Mouse (Mus musculus): ENCODE data around the gene Col15a1. TPM values are rescaled to one million over a fixed set of nuclear protein-coding genes. Genes with fewer than 3 reads are reported as not detected.

Col15a1 gene
- 10 to 100 TPM; 21.8 to 25.9 TPM for total RNA-seq (2021)
- long read RNA-seq, experiment 1, full-length matches to known transcripts = 3 of 6 reads
- long read RNA-seq, experiment 1, partial matches to known transcripts = 1 of 6 reads
- long read RNA-seq, experiment 1, other reads (novel, unspliced or antisense) = 2 of 6 reads
- long read RNA-seq, experiment 2, full-length matches to known transcripts = 1 of 1 reads
- long read RNA-seq, experiment 2, partial matches to known transcripts = 0 of 1 reads
- long read RNA-seq, experiment 2, other reads (novel, unspliced or antisense) = 0 of 1 reads

GRCm38 (mm10) chr4:47207969-47208420 is at the start of gene Col15a1:
Gene Col15a1, plus strand, starts transcription at chr4:47208161.
- no peak for DNase-seq (ENCODE audit: low spot score)

DNA sequence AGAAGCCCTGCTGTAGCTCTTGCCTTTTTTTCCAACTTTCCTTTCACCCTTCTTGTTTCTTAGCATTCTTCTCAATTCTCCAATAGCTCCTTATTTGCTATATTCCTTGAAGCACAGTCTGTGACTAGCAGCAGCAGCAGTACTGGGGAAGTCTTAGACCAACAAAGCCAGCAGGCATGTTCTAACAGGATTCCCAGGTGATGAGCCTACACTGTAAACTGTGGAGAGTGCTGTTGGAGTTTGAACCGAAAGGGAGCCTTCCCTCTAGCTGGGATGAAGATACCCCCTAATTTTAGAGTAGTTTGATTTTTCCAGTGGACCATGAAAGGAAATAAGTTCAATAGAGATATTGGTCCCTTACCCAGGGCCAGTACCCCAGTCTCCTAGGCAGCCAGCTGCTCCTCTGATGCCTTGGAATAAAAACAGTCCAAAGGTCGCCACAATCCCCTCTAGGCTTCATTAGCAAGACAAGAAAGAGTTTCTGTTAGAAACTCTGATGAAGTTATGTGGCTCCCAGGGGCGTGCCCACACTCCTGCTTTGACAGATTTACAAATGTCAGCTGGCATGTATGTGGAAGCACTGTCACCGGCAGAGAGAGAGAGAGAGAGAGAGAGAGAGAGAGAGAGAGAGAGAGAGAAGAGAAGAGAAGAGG is 46.7 kb upstream of the Col15a1 start:
- DNase-seq (ENCODE audit: low spot score) = no peak

- DNase-seq (ENCODE audit: low spot score) = no peak
These were observed 46.0 kb upstream of the Col15a1 start for GRCm38 (mm10) chr4:47161756-47162587.

DNA sequence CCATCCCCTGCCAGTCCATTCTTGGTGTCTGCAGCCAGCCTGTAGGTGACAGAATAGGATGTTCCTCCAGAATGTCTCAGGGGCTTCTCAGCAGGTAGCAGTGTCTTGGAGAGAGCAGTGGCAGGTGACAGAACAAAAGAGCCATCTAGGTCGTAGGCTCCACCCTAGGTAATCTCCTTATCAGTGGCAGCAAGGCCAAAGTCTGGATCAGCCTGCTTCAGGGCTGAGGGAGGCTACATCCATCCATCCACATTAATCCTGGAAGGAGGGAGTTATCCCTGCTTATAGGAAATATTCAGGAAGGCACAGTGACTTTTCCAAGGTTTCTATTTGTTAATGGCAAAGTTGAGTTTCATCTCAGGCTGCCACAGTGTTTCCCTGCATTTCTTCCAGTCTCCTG is 35.6 kb upstream of the Col15a1 start:
- no peak for DNase-seq (ENCODE audit: low spot score)

DNA sequence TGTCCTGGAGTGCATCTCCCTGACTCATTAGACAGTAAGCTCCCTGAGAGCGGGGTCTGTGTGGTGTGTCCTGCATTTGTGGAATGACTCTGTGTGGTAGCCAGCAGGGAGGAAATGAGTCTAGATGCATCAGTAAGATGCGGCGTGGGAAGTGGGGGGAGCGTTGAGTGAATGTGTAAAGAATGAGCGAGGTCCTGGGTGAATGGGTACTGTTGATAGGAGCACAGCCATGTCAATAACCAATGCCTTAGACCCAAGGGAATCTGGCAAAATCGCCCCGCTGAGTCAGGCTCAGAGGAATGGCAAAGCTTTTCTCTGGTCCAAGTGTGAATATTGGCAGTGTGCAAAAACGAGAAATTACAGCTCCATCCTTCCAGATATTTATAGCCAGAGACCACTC is 30.9 kb upstream of the Col15a1 start:
- no peak for DNase-seq (ENCODE audit: low spot score)

DNA sequence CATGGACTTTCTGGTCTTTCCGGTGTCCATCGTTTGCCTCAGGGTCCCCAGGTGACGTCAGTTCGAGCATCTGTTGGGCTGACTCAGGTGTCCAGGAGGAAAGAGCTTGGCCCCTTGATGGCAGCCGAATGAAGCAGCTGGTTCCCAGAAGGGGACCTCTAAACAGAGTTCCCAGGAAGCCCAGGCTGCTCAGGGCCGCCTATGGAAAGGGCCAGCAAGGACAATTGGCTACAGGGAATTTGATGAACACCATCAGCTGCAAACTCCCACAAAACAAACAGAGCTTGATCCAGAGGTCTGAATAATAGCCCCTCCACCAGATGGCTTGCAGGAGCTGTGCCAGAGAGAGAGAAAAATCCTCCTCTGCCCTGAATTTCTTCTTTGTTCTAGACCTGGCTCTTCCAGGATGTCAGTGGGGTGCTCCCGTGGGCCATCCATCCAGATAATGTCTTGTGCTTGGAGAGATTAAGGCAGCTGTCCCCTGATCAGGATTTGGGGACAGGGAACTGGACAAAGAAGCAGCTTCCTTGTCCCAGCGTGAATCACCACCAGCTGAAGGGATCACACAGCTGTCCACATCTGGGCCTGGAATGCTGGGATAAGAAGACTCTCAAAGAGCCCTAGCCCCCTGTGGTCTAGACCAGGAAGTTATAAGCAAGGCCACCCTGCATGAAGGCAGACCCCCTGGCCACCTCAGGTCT is 29.6 kb upstream of the Col15a1 start:
- DNase-seq (ENCODE audit: low spot score) = peak; percentile 40

- no peak for DNase-seq (ENCODE audit: low spot score)
These were observed 28.4 kb upstream of the Col15a1 start for GRCm38 (mm10) chr4:47179535-47179934.

DNA sequence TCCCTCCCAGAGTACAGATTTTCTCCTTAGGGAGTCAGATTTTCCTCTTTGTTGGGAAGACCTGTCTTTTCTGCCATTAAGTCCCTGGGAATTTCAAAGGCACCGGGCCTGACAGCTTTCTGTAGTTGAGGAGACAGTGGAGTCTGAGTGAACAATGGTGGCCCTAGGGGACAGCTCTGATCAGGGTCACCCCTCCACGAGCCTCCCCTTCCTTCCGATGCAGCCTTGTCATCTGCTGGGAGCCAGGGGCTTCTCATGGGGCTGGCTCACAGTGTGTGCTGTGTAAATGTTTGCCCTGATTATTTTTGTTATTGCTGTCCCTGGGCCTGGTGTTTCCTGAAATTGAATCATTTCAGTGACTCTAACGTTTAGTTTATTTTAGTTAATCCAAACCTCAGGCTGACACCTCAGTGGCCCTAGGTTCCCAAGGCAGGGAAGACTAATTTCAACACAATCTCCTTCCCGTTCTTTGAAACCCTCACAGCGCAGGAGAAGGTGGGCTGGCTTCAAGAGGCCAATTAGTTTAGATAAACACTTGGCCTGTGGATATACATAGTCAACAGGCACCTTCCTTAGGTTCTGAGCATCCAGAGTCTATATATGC is 23.8 kb upstream of the Col15a1 start:
- no peak for DNase-seq (ENCODE audit: low spot score)

- no peak for DNase-seq (ENCODE audit: low spot score)
These were observed 21.4 kb upstream of the Col15a1 start for GRCm38 (mm10) chr4:47186514-47186913.

GRCm38 (mm10) chr4:47196173-47196572 is 11.8 kb upstream of the Col15a1 start:
- no peak for DNase-seq (ENCODE audit: low spot score)

DNA sequence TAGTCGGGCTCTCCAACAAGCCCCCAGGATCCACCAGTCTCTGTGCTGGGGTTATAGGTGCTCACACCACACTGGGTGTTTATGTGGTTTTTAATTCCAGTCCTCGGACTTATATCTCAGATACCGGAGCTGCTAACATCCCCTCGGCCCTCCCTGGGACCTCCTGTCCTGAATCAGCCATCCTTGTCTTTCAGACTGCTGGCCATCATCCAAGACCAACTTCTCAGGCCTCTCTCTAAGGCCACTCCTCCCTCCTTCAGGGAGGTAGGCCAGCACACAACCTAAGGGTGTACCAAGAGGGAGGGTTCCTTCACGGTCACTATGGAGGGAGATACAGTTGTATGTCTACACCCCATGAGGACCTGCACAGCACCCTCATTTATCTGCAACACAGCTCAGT is 4.3 kb upstream of the Col15a1 start:
- DNase-seq (ENCODE audit: low spot score) = no peak

DNA sequence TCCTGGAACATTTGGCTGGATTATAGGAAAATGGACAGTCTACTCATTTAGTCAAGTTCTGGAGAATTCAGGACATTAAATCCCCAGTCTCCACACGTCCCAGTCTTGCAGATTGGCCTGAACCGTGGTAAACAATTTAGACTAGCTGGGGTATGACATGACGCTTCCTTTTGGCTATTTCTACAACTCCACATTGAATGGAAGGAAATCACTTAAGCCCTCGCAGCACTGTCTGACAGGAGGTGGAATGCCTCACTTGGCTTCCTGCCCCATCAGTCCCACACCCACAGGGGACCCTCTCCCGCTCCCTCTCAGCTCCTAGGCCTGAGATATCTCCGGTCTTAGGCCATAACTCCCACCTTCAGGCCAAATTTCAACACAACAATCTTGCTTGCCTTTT is 2.1 kb upstream of the Col15a1 start:
- DNase-seq (ENCODE audit: low spot score) = no peak

- no peak for DNase-seq (ENCODE audit: low spot score)
These were observed 545 bp downstream of the Col15a1 start for GRCm38 (mm10) chr4:47208421-47208991.

DNA sequence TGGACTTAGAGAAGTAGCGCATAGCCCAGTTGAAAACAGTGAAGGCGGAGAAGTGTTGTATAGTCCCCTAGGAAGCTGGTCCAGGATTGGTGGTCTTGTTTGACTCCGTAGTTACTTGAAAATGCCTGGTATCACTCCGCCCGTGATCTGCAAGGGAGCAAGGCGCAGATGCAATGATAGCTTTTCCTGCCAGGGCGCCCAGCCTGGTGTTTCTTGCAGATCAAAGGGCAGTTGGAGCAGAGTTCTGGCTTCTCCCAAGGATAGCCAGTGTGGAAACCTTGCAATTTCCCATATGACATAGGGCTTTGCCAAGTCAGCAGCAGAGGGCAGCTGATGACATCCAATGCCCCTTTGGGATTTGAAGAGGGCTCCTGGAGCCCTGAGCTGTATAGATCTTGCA is 1.5 kb downstream of the Col15a1 start:
- no peak for DNase-seq (ENCODE audit: low spot score)

- peak; percentile 42 for DNase-seq (ENCODE audit: low spot score)
These were observed 10.9 kb downstream of the Col15a1 start for GRCm38 (mm10) chr4:47218828-47219227.

DNA sequence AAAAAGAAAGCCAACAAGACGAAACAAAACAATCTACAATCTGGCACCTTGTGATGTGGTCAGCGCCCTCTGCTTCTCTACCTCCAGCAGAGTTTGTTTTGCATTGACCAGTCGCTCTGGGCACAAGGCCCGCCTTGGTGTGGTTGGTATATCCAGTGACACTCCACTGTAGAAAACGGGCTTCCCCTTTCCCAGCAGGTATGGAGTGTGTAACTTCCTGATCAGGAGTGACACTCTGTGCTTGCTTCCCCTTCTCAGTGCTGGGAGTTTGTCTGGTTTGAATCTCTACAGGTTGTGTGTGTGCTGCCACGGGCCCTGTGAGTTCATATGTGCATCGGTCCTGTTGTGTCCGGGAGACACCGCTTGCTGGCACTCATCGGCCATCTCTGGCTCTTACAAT is 11.4 kb downstream of the Col15a1 start:
- no peak for DNase-seq (ENCODE audit: low spot score)

DNA sequence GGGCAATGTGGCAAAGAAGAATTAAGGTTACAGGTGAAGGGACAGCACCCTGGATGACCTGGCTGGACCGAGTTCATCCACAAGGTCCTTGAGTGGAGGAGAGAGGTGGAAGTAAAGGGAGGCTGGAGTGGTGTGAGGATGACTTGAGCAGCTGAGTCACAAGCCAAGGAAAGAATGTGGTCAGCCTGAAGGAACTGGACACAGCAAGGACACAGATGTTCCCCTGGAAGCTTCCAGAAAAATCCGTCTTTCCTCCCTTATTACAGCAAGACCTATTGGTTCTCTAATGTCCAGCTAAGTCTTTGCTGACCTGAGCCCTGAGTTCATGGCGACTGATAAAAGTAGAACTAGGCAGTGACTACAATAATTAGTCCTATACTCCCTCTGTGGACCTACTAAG is 12.6 kb downstream of the Col15a1 start:
- DNase-seq (ENCODE audit: low spot score) = no peak

DNA sequence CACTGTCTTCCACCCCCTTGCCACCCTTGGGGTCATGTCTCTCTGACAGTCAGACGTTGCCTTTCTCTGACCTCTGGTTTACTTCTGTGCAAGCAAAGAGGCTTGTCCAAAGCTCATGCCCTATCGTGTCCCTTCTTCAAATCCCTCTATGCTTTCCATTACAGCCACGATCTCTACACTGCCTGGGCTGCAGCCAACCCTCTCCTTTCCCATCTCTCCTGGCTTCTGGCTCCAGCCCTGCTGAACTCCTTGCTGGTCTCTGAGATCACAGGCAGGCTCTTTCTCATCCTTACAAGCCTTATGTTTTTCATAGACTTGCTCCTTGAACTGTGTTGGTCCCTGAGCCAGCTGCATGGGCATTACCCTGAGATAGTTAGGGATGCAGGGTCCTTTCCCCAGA is 14.2 kb downstream of the Col15a1 start:
- DNase-seq (ENCODE audit: low spot score) = no peak

- no peak for DNase-seq (ENCODE audit: low spot score)
These were observed 18.0 kb downstream of the Col15a1 start for GRCm38 (mm10) chr4:47225920-47226319.

DNA sequence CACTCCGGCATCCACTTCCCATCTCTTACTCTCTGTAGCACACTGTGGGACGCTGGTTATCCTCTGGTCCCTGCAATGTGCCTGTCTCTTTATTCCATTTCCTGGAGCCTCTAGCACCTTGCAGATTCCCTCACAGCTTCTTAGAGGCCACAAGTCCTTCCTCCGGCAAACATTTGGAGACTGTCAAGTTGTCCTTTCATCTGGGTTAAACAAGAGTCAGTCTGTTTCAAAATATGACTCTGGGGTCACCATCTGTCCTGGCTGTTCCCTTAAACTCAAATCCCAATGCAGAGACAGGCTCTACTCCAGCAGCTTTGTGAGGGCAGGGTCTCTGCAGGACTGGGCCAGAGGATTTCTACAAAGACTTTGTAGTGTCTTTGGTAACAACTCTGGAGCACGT is 19.1 kb downstream of the Col15a1 start:
- DNase-seq (ENCODE audit: low spot score) = no peak

- DNase-seq (ENCODE audit: low spot score) = no peak
These were observed 19.8 kb downstream of the Col15a1 start for GRCm38 (mm10) chr4:47227756-47228155.
